Mouse (Mus musculus) liver, embryonic 14.5 days (tissue): ENCODE results near the gene Plbd1. TPM values are rescaled to one million over a fixed set of nuclear protein-coding genes. Genes with fewer than 3 reads are reported as not detected.

Experiments used
- ATAC-seq: fragments of 200-750 bp; cut with Nextera tagmentation; 2 replicates; pipeline ENCODE4 v1.8.0; 2017; ENCODE audit warnings: moderate number of reproducible peaks, mild to moderate bottlenecking, moderate library complexity; ENCODE audit not compliant: insufficient read depth
- DNase-seq, 3 experiments: peaks; one replicate each; pipeline ENCODE4 v3.0.0-alpha.2; 2012 to 2013; ENCODE audit warnings: low read depth in 3 of 3, low spot score in 3 of 3
- H3K27ac ChIP-seq: fragments of 300-500 bp; sonication (generic); 2 replicates; pipeline ENCODE4 v1.5.1; 2014; ENCODE audit warnings: moderate library complexity, mild to moderate bottlenecking, control low read depth, inconsistent platforms
- H3K27me3 ChIP-seq: fragments of 300-500 bp; sonication (generic); 2 replicates; pipeline ENCODE4 v1.6.1; 2014; ENCODE audit warnings: mild to moderate bottlenecking, low read length, moderate library complexity; ENCODE audit not compliant: control insufficient read depth, insufficient read depth
- H3K36me3 ChIP-seq: fragments of 300-500 bp; sonication (generic); replicated peaks from 2 replicates; pipeline ENCODE4 v1.6.1; 2014; ENCODE audit warnings: low read depth; ENCODE audit not compliant: control insufficient read depth, insufficient read depth
- H3K4me1 ChIP-seq, 2 experiments: fragments of 200-500 bp in 1 of 2; fragments of 300-500 bp in 1 of 2; sonication (generic) in 1 of 2; replicated peaks; 2 replicates each; pipeline ENCODE4 v1.6.1; 2012 to 2014; ENCODE audit warnings: antibody characterized with exemption in 1 of 2, inconsistent platforms in 1 of 2, low read length in 1 of 2; ENCODE audit not compliant: control insufficient read depth in 2 of 2, insufficient read depth in 2 of 2
- H3K4me2 ChIP-seq: fragments of 300-500 bp; sonication (generic); 2 replicates; pipeline ENCODE4 v1.6.1; 2014; ENCODE audit warnings: low read depth, mild to moderate bottlenecking, control low read depth, moderate library complexity
- H3K4me3 ChIP-seq, 2 experiments: fragments of 200-500 bp in 1 of 2; fragments of 300-500 bp in 1 of 2; sonication (generic) in 1 of 2; 2 replicates each; pipeline ENCODE4 v1.5.1; 2012 to 2014; ENCODE audit warnings: low read depth in 2 of 2, low read length in 2 of 2, mild to moderate bottlenecking in 2 of 2, control low read depth in 1 of 2, inconsistent platforms in 1 of 2, moderate library complexity in 1 of 2; ENCODE audit not compliant: insufficient read depth in 1 of 2
- H3K9ac ChIP-seq: fragments of 300-500 bp; sonication (generic); replicated peaks from 2 replicates; pipeline ENCODE4 v1.6.1; 2014; ENCODE audit warnings: mild to moderate bottlenecking, control low read depth, moderate library complexity
- H3K9me3 ChIP-seq: fragments of 300-500 bp; sonication (generic); 2 replicates; pipeline ENCODE4 v1.6.1; 2016; ENCODE audit warnings: low read length, mixed read lengths; ENCODE audit not compliant: control insufficient read depth
- CTCF ChIP-seq: IDR thresholded peaks from 2 replicates; pipeline ENCODE4 v1.5.1; 2016; ENCODE audit warnings: antibody characterized with exemption, low read depth, control low read depth
- EP300 ChIP-seq: IDR thresholded peaks from 2 replicates; pipeline ENCODE4 v1.6.1; 2016; ENCODE audit warnings: antibody characterized with exemption, low read depth
- WGBS: fragments of 180-500 bp; shearing (Covaris S2); extraction: QIAGEN DNeasy Blood & Tissue Kit; methylation state at CpG from one replicate; pipeline ENCODE4 v1.1.7; 2014; ENCODE audit not compliant: insufficient replicate concordance; 5-methylcytosine and 5-hydroxymethylcytosine counted together
- polyA plus RNA-seq, 2 experiments: library from polyadenylated mRNA; depleted of rRNA in 1 of 2; stranded (reverse) in 1 of 2; unstranded in 1 of 2; fragments of >200 nt; fragmentation: Nextera tagmentation in 1 of 2; extraction: Ambion mirVana in 1 of 2; gene quantifications; 2 replicates each; pipeline versions ENCODE4 v1.2.1 to v1.2.3; 2012 to 2014

Plbd1 gene
- polyA plus RNA-seq, 2 experiments, result 3.9 to 7.6 TPM

DNA sequence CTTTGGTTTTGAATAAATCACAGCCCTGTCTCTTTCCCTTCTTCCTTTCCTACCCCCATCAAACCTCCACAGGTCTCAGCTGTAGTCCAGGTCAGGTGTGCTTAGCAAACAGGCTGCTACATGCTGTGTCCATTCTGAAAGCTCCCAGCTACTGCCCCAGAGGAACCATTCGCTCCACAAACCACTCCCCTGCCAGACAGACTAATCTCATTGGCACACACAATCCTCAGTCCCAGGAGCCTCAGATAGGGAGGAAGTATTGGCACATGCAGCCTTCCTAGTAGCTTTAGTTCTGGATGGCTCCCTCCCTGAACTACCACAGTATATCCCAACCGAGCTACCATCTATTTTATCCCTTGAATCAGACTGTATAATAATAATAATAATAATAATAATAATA lies 17.7 kb upstream of the Plbd1 start:
- no peak for TF ChIP-seq CTCF
- no peak for TF ChIP-seq EP300
- H3K27ac ChIP-seq, result no peak overlapping the region
- H3K4me3 ChIP-seq, result no peak overlapping the region
- 19% methylated on average over 2 of the region's 2 CpGs for WGBS
- DNase-seq, result no peak
- ATAC-seq, result no peak
- H3K36me3 ChIP-seq, result no peaks in the 10 kb centered on the region
- H3K9ac ChIP-seq, result no peak overlapping the region
- 0 out of 4 replicates have a peak, but pooled peaks cover 0 to 2% of the 10 kb centered on the region in 2 experiments for H3K4me1 ChIP-seq
- H3K4me2 ChIP-seq, result no peak overlapping the region
- no peaks in the 10 kb centered on the region for H3K27me3 ChIP-seq
- no peaks in the 10 kb centered on the region for H3K9me3 ChIP-seq

DNA sequence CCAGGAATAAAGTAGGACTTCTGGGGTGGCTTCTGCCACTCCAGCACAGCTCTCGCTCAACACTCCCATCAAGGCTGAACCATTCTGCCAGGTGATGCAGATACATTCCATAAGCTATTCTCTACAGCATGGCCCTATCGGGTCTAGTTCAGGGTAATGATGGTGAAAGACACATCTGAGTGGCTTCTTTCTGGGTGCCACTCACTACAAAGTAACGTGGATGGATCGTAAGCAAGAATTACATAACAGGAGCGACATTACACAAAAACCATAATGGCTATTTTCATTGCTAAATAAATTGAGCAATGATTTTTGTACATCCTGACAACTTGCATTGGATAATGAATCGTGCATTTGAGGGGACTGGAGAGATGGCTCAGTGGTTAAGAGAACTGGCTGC lies 13.2 kb upstream of the Plbd1 start:
- Histone ChIP-seq H3K4me1 (no peaks in the 10 kb centered on the region), H3K27me3 (no peaks in the 10 kb centered on the region), H3K9ac (no peak overlapping the region), H3K36me3 (no peaks in the 10 kb centered on the region), H3K4me2 (no peak overlapping the region), H3K4me3 (no peak overlapping the region), H3K9me3 (no peaks in the 10 kb centered on the region), H3K27ac (no peak overlapping the region)
- WGBS, result 70% methylated on average over 6 of the region's 6 CpGs
- DNase-seq, result no peak
- TF ChIP-seq CTCF (no peak), EP300 (no peak)
- no peak for ATAC-seq

DNA sequence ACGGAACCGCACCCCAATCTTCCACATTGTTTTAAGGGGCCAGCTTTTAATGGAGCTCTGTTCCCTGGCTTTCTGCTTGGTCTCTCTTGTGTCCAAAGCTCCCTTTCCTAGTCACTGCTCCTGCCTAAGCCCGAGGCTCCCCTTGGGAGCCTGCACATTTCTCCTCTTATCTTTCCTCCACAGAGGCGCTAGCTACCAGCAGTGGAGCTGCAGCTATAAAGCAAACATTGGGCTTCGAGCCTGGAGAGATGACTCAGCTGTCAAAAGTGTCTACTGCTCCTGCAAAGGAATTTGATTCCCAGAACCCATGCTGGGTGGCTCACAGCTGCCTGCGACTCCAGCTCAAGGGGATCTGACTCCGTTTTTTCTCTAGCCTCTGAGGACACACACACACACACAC lies 10.7 kb upstream of the Plbd1 start:
- no peak overlapping the region for H3K4me2 ChIP-seq
- WGBS, result 41% methylated on average over 7 of the region's 7 CpGs
- TF ChIP-seq EP300, result no peak
- no peak for TF ChIP-seq CTCF
- ATAC-seq (no peak), DNase-seq (no peak)
- no peaks in the 10 kb centered on the region for H3K27me3 ChIP-seq
- H3K36me3 ChIP-seq, result no peaks in the 10 kb centered on the region
- no peaks in the 10 kb centered on the region for H3K9me3 ChIP-seq
- H3K27ac ChIP-seq, result no peak overlapping the region
- no peak overlapping the region for H3K9ac ChIP-seq
- H3K4me1 ChIP-seq, result no peaks in the 10 kb centered on the region
- H3K4me3 ChIP-seq, result no peak overlapping the region

DNA sequence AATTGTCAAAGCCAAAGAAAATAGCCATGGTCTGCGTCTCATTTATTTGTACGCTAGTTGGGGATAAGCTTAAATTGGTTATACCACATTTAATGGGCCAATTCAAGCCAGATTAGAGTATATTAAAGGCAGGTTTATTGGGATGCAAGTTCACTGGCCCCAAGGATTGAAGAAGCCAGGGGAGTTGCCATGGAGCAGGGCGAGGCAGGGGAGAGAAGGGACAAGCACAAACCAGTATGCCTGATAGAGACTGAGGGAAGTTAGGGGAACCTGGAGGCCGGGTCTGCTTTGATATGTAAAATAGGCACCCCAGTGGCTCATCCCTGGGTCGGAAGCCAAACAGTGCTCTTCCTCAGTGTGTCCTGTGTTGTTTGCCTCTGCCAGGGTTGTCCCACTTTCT lies 7.5 kb upstream of the Plbd1 start:
- Histone ChIP-seq H3K9ac (no peak overlapping the region), H3K4me3 (no peak overlapping the region), H3K27me3 (no peaks in the 10 kb centered on the region), H3K36me3 (no peaks in the 10 kb centered on the region), H3K4me2 (no peak overlapping the region), H3K4me1 (no peaks in the 10 kb centered on the region), H3K9me3 (no peaks in the 10 kb centered on the region), H3K27ac (no peak overlapping the region)
- 46% methylated on average over 5 of the region's 5 CpGs for WGBS
- DNase-seq, result no peak
- TF ChIP-seq CTCF (no peak), EP300 (no peak)
- ATAC-seq, result no peak

DNA sequence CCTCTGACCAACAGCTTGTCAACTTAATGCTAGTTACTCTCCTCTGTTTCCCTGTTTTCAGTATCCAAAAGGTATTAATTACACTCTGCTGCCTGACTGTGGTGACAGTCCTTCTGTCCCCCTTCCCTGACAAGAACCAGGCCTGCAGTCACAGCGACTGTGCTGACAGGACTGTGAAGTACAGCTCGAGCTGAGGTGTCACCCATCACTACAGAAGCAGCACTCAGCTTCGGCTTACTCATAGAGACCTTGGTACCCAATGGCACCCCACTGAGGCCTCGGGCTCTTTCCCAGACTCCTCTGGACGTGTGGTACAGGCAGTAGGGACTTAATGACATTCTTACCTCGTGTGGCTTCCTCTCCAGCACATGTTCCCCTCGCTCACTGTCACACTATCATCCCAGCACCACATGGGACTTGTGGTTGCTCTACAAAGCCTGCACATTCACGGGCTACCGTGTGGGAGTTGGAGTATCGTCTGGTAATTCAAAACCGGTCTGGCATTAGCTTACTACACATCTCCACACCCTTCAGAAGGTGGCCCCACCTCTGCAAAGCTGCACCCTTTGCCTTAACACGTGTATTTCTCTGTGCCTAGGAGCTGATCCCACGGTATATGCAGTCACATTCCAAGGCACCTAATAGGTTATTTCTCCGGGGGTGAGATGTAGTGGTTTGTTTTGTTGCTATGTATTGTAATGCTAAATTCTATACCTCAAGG lies 6.7 kb upstream of the Plbd1 start:
- TF ChIP-seq CTCF, result no peak
- no peak for TF ChIP-seq EP300
- Histone ChIP-seq H3K4me2 (no peak overlapping the region), H3K9ac (no peak overlapping the region), H3K4me3 (no peak overlapping the region), H3K27me3 (no peaks in the 10 kb centered on the region), H3K4me1 (no peaks in the 10 kb centered on the region), H3K9me3 (no peaks in the 10 kb centered on the region), H3K27ac (no peak overlapping the region), H3K36me3 (no peaks in the 10 kb centered on the region)
- DNase-seq (no peak), ATAC-seq (no peak)
- WGBS, result 34% methylated on average over 14 of the region's 14 CpGs
